Mouse (Mus musculus) heart, postnatal 14 days (tissue): ENCODE results near the gene Lrrc9. TPM values are rescaled to one million over a fixed set of nuclear protein-coding genes. Genes with fewer than 3 reads are reported as not detected.

Experiments
- DNase-seq, 2 experiments: peaks; one replicate each; pipeline ENCODE4 v3.0.0; 2021 to 2022
- intact Hi-C: fragments of 180-260 bp; cut with DNase I; formaldehyde crosslinking; loops from one replicate; pipeline ENCODE4 v1.15.1; 2025
- long read RNA-seq, 2 experiments: library from polyadenylated mRNA; stranded (forward); transcript quantifications; one replicate each; pipeline ENCODE4 v2.0.0; 2021
- total RNA-seq, 2 experiments: library from RNA; stranded (reverse); gene quantifications; 2 replicates each; pipeline ENCODE4 v1.2.3; 2021

Gene Lrrc9
- total RNA-seq: under 1 TPM; 0.15 to 0.36 TPM
- long read RNA-seq, experiment 1: 0 reads
- long read RNA-seq, experiment 2: 0 reads

- intact Hi-C loops: no loop called here
- peak; percentile 33 to 48 for DNase-seq
These were observed at the start of gene Lrrc9 for GRCm38 (mm10) chr12:72441839-72442576. Lrrc9 (plus strand) TSS chr12:72441866.

- intact Hi-C loops: no loop called here
- no peak for DNase-seq
These were observed 48.4 kb upstream of the Lrrc9 start for GRCm38 (mm10) chr12:72393046-72393805.

- intact Hi-C loops: no loop called here
- DNase-seq: no peak
These were observed 36.6 kb upstream of the Lrrc9 start for GRCm38 (mm10) chr12:72405031-72405430.

GRCm38 (mm10) chr12:72407146-72407545, 34.5 kb upstream of the Lrrc9 start:
- DNase-seq: no peak
- intact Hi-C loops: no loop called here

GRCm38 (mm10) chr12:72407721-72408110, 34.0 kb upstream of the Lrrc9 start:
- intact Hi-C loops: no loop called here
- no peak for DNase-seq

GRCm38 (mm10) chr12:72408111-72408891, 33.4 kb upstream of the Lrrc9 start:
- intact Hi-C loops: no loop called here

GRCm38 (mm10) chr12:72408954-72409353, 32.7 kb upstream of the Lrrc9 start, which contains the start of gene Rtn1:
Rtn1 (minus strand) TSS chr12:72409054.
- no peak for DNase-seq
- intact Hi-C loops: no loop called here

More at GRCm38 (mm10) chr12:72408111-72408891, 33.4 kb upstream of the Lrrc9 start:
- peak; percentile 52 to 59 for DNase-seq

- intact Hi-C loops: no loop called here
- DNase-seq: no peak
These were observed 23.9 kb upstream of the Lrrc9 start for GRCm38 (mm10) chr12:72417762-72418161.

- intact Hi-C loops: no loop called here
- peak in 1 of 2 experiments; percentile 17 for DNase-seq
These were observed 19.0 kb upstream of the Lrrc9 start for GRCm38 (mm10) chr12:72422681-72423080.

GRCm38 (mm10) chr12:72427722-72428126, 13.9 kb upstream of the Lrrc9 start:
- intact Hi-C loops: loop anchor here (2.0 kb wide), 1 partner anchor 323 kb away; no protein-coding TSS in a partner anchor
- DNase-seq: peak; percentile 66 to 77

GRCm38 (mm10) chr12:72432209-72432608, 9.5 kb upstream of the Lrrc9 start:
- intact Hi-C loops: loop anchor here (5.0 kb wide), 1 partner anchor 195 kb away; no protein-coding TSS in a partner anchor
- no peak for DNase-seq

- intact Hi-C loops: loop anchor here (5.0 kb wide), 1 partner anchor 196 kb away; no protein-coding TSS in a partner anchor
- peak in 1 of 2 experiments; percentile 18 for DNase-seq
These were observed 8.3 kb upstream of the Lrrc9 start for GRCm38 (mm10) chr12:72433241-72433865.

- DNase-seq: no peak
- intact Hi-C loops: no loop called here
These were observed 3.9 kb upstream of the Lrrc9 start for GRCm38 (mm10) chr12:72437676-72438341.

GRCm38 (mm10) chr12:72438961-72439480, 2.6 kb upstream of the Lrrc9 start:
- intact Hi-C loops: no loop called here
- DNase-seq: no peak

GRCm38 (mm10) chr12:72453941-72454340, 12.3 kb downstream of the Lrrc9 start:
- DNase-seq: no peak
- intact Hi-C loops: no loop called here

- intact Hi-C loops: loop anchor here (2.0 to 10.0 kb wide), 3 partner anchors 61 to 513 kb away; no protein-coding TSS in a partner anchor
- peak in 1 of 2 experiments; percentile 9 for DNase-seq
These were observed 19.7 kb downstream of the Lrrc9 start for GRCm38 (mm10) chr12:72461191-72461893.

GRCm38 (mm10) chr12:72461894-72462530, 20.3 kb downstream of the Lrrc9 start:
- DNase-seq: peak; percentile 68 to 79
- intact Hi-C loops: loop anchor here (1.0 to 10.0 kb wide), 4 partner anchors 60 to 513 kb away; no protein-coding TSS in a partner anchor
